Mouse (Mus musculus): ENCODE measurements around the gene Olfr76.
"Not testable (repeated sequence)": the region's sequence is repeated elsewhere in the genome, so short reads cannot be mapped to it uniquely, and the experiment has no call there.

Gene Olfr76

GRCm38 (mm10) chr19:12123103-12123502 lies at the start of gene Olfr76:
Gene Olfr76 (minus strand): TSS chr19:12123203.
- no peak for DNase-seq

- not testable (repeated sequence) for DNase-seq
Measured at GRCm38 (mm10) chr19:12170062-12170599, 47.1 kb upstream of the Olfr76 start, which contains the start of gene Olfr1555-ps1. Gene Olfr1555-ps1 (minus strand): TSS chr19:12170112.

- no peak for DNase-seq
Measured at GRCm38 (mm10) chr19:12145452-12145851, 22.4 kb upstream of the Olfr76 start.

- no peak for DNase-seq
Measured at GRCm38 (mm10) chr19:12143356-12143755, 20.4 kb upstream of the Olfr76 start.

- peak; percentile 37 for DNase-seq
Measured at GRCm38 (mm10) chr19:12134289-12134688, 11.3 kb upstream of the Olfr76 start.

GRCm38 (mm10) chr19:12116464-12116863 lies 6.5 kb downstream of the Olfr76 start:
- no peak for DNase-seq

GRCm38 (mm10) chr19:12115797-12116196 lies 7.2 kb downstream of the Olfr76 start, which contains the start of gene Olfr1428:
Gene Olfr1428 (minus strand): TSS chr19:12115897.
- DNase-seq, result no peak

- no peak for DNase-seq
Measured at GRCm38 (mm10) chr19:12113807-12114206, 9.2 kb downstream of the Olfr76 start.

GRCm38 (mm10) chr19:12104541-12104940 lies 18.5 kb downstream of the Olfr76 start:
- DNase-seq, result no peak

- DNase-seq, result no peak
Measured at GRCm38 (mm10) chr19:12103234-12103633, 19.8 kb downstream of the Olfr76 start, which contains the start of gene Olfr1427. Gene Olfr1427 (minus strand): TSS chr19:12103334.

- DNase-seq, result no peak
Measured at GRCm38 (mm10) chr19:12091913-12092312, 31.1 kb downstream of the Olfr76 start, which contains the start of gene Olfr1426. Gene Olfr1426 (minus strand): TSS chr19:12092013.

GRCm38 (mm10) chr19:12077631-12078030 lies 45.4 kb downstream of the Olfr76 start, which contains the start of gene Olfr1425:
Gene Olfr1425 (minus strand): TSS chr19:12077731.
- DNase-seq, result not testable (repeated sequence)

GRCm38 (mm10) chr19:12069546-12069945 lies 53.5 kb downstream of the Olfr76 start:
- not testable (repeated sequence) for DNase-seq

All from kidney, adult 9 months (tissue).